Comparison of ENCODE assay signal across 27 mouse cellular contexts in genomic region chr2:119463114-119463775, GRCm38 (mm10). TPM values are rescaled to one million over a fixed set of nuclear protein-coding genes. Genes with fewer than 3 reads are reported as not detected.
A peak's percentile ranks its signal among the peaks of the same experiment; 100 is the strongest.
DNase-seq lines count a peak whose midpoint lies in the region; ATAC-seq and TF ChIP-seq lines count a peak whose summit lies in the region.
"Had no signal": no experiment of that assay in that cellular context is flagged by ENCODE, and none has a peak within 500 bp of the region (broad histone marks: within the 10 kb centered on the region; RNA-seq: fewer than 3 reads in every experiment).

No protein-coding gene starts in this region.

- DNase-seq in R1 (ENCODE audit: low read depth, low spot score): peak; percentile 90
- no peak for DNase-seq in lung, postnatal 14 days
- DNase-seq in cerebellum, adult 11 months: no peak
- DNase-seq: adrenal gland, adult 8-10 months; adrenal gland, postnatal 25 days; cerebellum, adult 2 months; cerebellum, adult 9-11 months; cerebellum, postnatal 25 days; embryo, embryonic 11 days; gastrocnemius, postnatal 25 days; heart, adult 18-20 months; heart, postnatal 14 days; heart, postnatal 4 days had no signal

- H3K27ac ChIP-seq in kidney, embryonic 15.5 days: 0 out of 2 replicates have a peak overlapping the region, but pooled peaks have one; percentile 20
- no peak overlapping the region for H3K27ac ChIP-seq in kidney, embryonic 14.5 days (ENCODE audit: low read depth, low read length)
- peak overlapping the region; percentile 96 for H3K27ac ChIP-seq in ES-Bruce4 (ENCODE audit: insufficient read depth, low read length)
- H3K27ac ChIP-seq: embryonic facial prominence, embryonic 10.5 days; embryonic facial prominence, embryonic 13.5 days; forebrain, embryonic 12.5 days; forebrain, embryonic 15.5 days; heart, embryonic 10.5 days; heart, embryonic 13.5 days; hindbrain, embryonic 12.5 days; hindbrain, embryonic 15.5 days had no signal

- H3K4me2 ChIP-seq in kidney, embryonic 15.5 days: no peak overlapping the region
- H3K4me2 ChIP-seq in kidney, embryonic 14.5 days (replicated peaks; ENCODE audit: low read depth, low read length): no peak overlapping the region
- H3K4me2 ChIP-seq: embryonic facial prominence, embryonic 13.5 days; forebrain, embryonic 12.5 days; forebrain, embryonic 15.5 days; heart, embryonic 13.5 days; hindbrain, embryonic 12.5 days; hindbrain, embryonic 15.5 days had no signal

- H3K36me3 ChIP-seq in kidney, embryonic 15.5 days: peaks cover 9% of the 10 kb centered on the region
- H3K36me3 ChIP-seq in kidney, embryonic 14.5 days (ENCODE audit: control insufficient read depth, insufficient read depth, low read length): no peaks in the 10 kb centered on the region; the same call in 1 of the 2 replicates
- no peaks in the 10 kb centered on the region; the same call in none of the 2 replicates for H3K36me3 ChIP-seq in ES-Bruce4 (ENCODE audit: control insufficient read depth, insufficient read depth, low read length, poor library complexity, severe bottlenecking)

- H3K27me3 ChIP-seq in kidney, embryonic 15.5 days: no peaks in the 10 kb centered on the region
- H3K27me3 ChIP-seq in kidney, embryonic 14.5 days (ENCODE audit: control insufficient read depth, insufficient read depth, low read length): no peaks in the 10 kb centered on the region
- no peaks in the 10 kb centered on the region for H3K27me3 ChIP-seq in ES-Bruce4 (ENCODE audit: control insufficient read depth, insufficient read depth, low read length, poor library complexity, severe bottlenecking)
- H3K27me3 ChIP-seq: embryonic facial prominence, embryonic 13.5 days; forebrain, embryonic 12.5 days; forebrain, embryonic 15.5 days; heart, embryonic 13.5 days; hindbrain, embryonic 12.5 days; hindbrain, embryonic 15.5 days had no signal

- no peak overlapping the region for H3K4me3 ChIP-seq in kidney, embryonic 15.5 days (replicated peaks)
- no peak overlapping the region for H3K4me3 ChIP-seq in kidney, embryonic 14.5 days (ENCODE audit: low read length)
- H3K4me3 ChIP-seq in ES-Bruce4 (ENCODE audit: low read depth, low read length): no peak overlapping the region
- H3K4me3 ChIP-seq: embryonic facial prominence, embryonic 10.5 days; embryonic facial prominence, embryonic 13.5 days; erythroblast, embryonic 14.5 days; forebrain, embryonic 12.5 days; forebrain, embryonic 15.5 days; heart, embryonic 10.5 days; heart, embryonic 13.5 days; hindbrain, embryonic 12.5 days; hindbrain, embryonic 15.5 days had no signal

- H3K4me1 ChIP-seq in kidney, embryonic 15.5 days: no peaks in the 10 kb centered on the region
- H3K4me1 ChIP-seq in kidney, embryonic 14.5 days (ENCODE audit: control insufficient read depth, insufficient read depth, low read length): no peaks in the 10 kb centered on the region
- peaks cover 4% of the 10 kb centered on the region for H3K4me1 ChIP-seq in ES-Bruce4 (ENCODE audit: control insufficient read depth, insufficient read depth, low read length)
- H3K4me1 ChIP-seq: embryonic facial prominence, embryonic 10.5 days; embryonic facial prominence, embryonic 13.5 days; forebrain, embryonic 12.5 days; forebrain, embryonic 15.5 days; heart, embryonic 10.5 days; hindbrain, embryonic 12.5 days; hindbrain, embryonic 15.5 days had no signal

- 88% methylated on average over 5 of the region's 5 CpGs for WGBS in kidney, embryonic 15.5 days
- 90% methylated on average over 5 of the region's 5 CpGs for WGBS in kidney, embryonic 14.5 days

- H3K9me3 ChIP-seq in kidney, embryonic 15.5 days (replicated peaks): no peaks in the 10 kb centered on the region
- no peaks in the 10 kb centered on the region for H3K9me3 ChIP-seq in kidney, embryonic 14.5 days (ENCODE audit: control insufficient read depth, low read length)
- H3K9me3 ChIP-seq in ES-Bruce4 (replicated peaks; ENCODE audit: control insufficient read depth, insufficient read depth, low read length, poor library complexity, severe bottlenecking): no peaks in the 10 kb centered on the region
- H3K9me3 ChIP-seq: embryonic facial prominence, embryonic 10.5 days; embryonic facial prominence, embryonic 13.5 days; forebrain, embryonic 12.5 days; forebrain, embryonic 15.5 days; heart, embryonic 10.5 days; heart, embryonic 13.5 days; hindbrain, embryonic 12.5 days; hindbrain, embryonic 15.5 days had no signal

- ATAC-seq in kidney, embryonic 15.5 days (replicated peaks; ENCODE audit: low FRiP score): no peak
- no peak for ATAC-seq in kidney, embryonic 14.5 days (ENCODE audit: low FRiP score, low TSS enrichment)
- ATAC-seq: activated CD4-positive, CD25-positive, alpha-beta regulatory T cell, adult 4 months; forebrain, embryonic 15.5 days; intestine, postnatal 0 days had no signal

- H3K9ac ChIP-seq in kidney, embryonic 15.5 days: no peak overlapping the region
- H3K9ac ChIP-seq in kidney, embryonic 14.5 days (ENCODE audit: low read depth, low read length): no peak overlapping the region
- no peak overlapping the region for H3K9ac ChIP-seq in ES-Bruce4 (ENCODE audit: low read depth, poor library complexity, severe bottlenecking)
- H3K9ac ChIP-seq: embryonic facial prominence, embryonic 13.5 days; forebrain, embryonic 12.5 days; forebrain, embryonic 15.5 days; heart, embryonic 13.5 days; hindbrain, embryonic 12.5 days; hindbrain, embryonic 15.5 days had no signal

- TF ChIP-seq CTCF in ES-Bruce4 (IDR thresholded peaks at IDR 0.05; ENCODE audit: low read depth, low read length): no peak

- no peak for TF ChIP-seq POLR2A in ES-Bruce4 (IDR thresholded peaks at IDR 0.05; ENCODE audit: insufficient read depth, low read length)

- peak; percentile 59 for TF ChIP-seq EP300 in ES-Bruce4 (IDR thresholded peaks at IDR 0.05; ENCODE audit: insufficient read depth, low read depth, low read length)

RNA-seq across cellular contexts. Expression of gene Ino80, which starts 14.2 kb away (rescaled TPM):
- polyA plus RNA-seq in kidney, embryonic 15.5 days (2015; fragmentation: Nextera tagmentation; extraction: Ambion mirVana): 4.4 and 4.6 TPM in 2 replicates
- polyA plus RNA-seq in kidney, embryonic 14.5 days (2014; fragmentation: Nextera tagmentation; extraction: Ambion mirVana): 6.2 and 8.4 TPM in 2 replicates
- 27.8 and 28.0 TPM in 2 replicates for polyA plus RNA-seq in ES-Bruce4 (2011; ENCODE audit: insufficient read depth, insufficient read length, low read depth, missing spikeins)
